Mouse (Mus musculus) forebrain, embryonic 10.5 days (tissue): ENCODE measurements around the gene Map3k3. TPM values are rescaled to one million over a fixed set of nuclear protein-coding genes. Genes with fewer than 3 reads are reported as not detected.

Experiments used
- DNase-seq: peaks from one replicate; pipeline ENCODE4 v3.0.0-alpha.2; 2017; ENCODE audit warnings: low spot score; ENCODE audit errors: extremely low spot score
- H3K27ac ChIP-seq: fragments of 300-500 bp; sonication (generic); 2 replicates; pipeline ENCODE4 v1.5.1; 2016; ENCODE audit warnings: mild to moderate bottlenecking
- H3K27me3 ChIP-seq: fragments of 300-500 bp; sonication (generic); 2 replicates; pipeline ENCODE4 v1.6.1; 2016; ENCODE audit warnings: mild to moderate bottlenecking; ENCODE audit not compliant: poor library complexity, severe bottlenecking
- H3K36me3 ChIP-seq: fragments of 300-500 bp; sonication (generic); replicated peaks from 2 replicates; pipeline ENCODE4 v1.6.1; 2016; ENCODE audit warnings: mild to moderate bottlenecking, moderate library complexity
- H3K4me1 ChIP-seq: fragments of 300-500 bp; sonication (generic); 2 replicates; pipeline ENCODE4 v1.6.1; 2016
- H3K4me3 ChIP-seq: fragments of 300-500 bp; sonication (generic); 2 replicates; pipeline ENCODE4 v1.5.1; 2016; ENCODE audit warnings: mild to moderate bottlenecking, moderate library complexity
- H3K9me3 ChIP-seq: fragments of 300-500 bp; sonication (generic); 2 replicates; pipeline ENCODE4 v1.6.1; 2016; ENCODE audit warnings: mild to moderate bottlenecking, moderate library complexity
- WGBS: fragments of 180-500 bp; shearing (Covaris S2); methylation state at CpG from one replicate; pipeline ENCODE4 v1.1.7; 2016; 5-methylcytosine and 5-hydroxymethylcytosine counted together
- polyA plus RNA-seq: library from polyadenylated mRNA; unstranded; fragments of >200 nt; fragmentation: Nextera tagmentation; extraction: Ambion mirVana; gene quantifications from 2 replicates; pipeline ENCODE4 v1.2.1, GENCODE M21; 2016

Map3k3 gene
- polyA plus RNA-seq, 1 experiment from 2014 or later, result 16.1 TPM

- Histone ChIP-seq H3K36me3 (peaks cover 68% of the 10 kb centered on the region), H3K4me1 (peaks cover 16% of the 10 kb centered on the region), H3K4me3 (no peak overlapping the region), H3K27ac (no peak overlapping the region), H3K9me3 (no peaks in the 10 kb centered on the region), H3K27me3 (no peaks in the 10 kb centered on the region)
- 91% methylated on average over 16 of the region's 16 CpGs for WGBS
- no peak for DNase-seq
These were observed 80.3 kb downstream of the Map3k3 start for GRCm38 (mm10) chr11:106164601-106165180.

DNA sequence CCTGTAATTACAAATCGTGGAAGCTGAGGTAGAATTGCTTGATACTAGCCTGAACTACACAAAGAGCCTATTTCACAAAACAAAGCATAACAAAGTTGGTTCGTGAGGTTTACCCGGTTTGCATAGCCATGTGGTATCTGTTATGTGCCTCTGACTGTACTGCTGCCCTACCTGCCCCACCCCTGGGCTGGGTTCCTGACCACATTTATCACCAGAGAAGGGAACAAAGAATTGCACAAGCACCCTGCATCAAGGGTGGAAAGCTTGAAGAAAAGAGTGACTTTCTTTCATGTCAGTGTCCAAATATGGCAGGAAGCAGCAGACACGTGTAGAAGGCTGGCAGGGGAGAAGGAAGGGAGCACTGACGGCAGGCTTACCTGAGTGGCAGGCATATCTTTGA is 83.0 kb downstream of the Map3k3 start:
- Histone ChIP-seq H3K27me3 (no peaks in the 10 kb centered on the region), H3K9me3 (no peaks in the 10 kb centered on the region), H3K27ac (no peak overlapping the region), H3K4me3 (no peak overlapping the region), H3K36me3 (peaks cover 82% of the 10 kb centered on the region), H3K4me1 (no peaks in the 10 kb centered on the region; the same call in 1 of the 2 replicates)
- WGBS, result 86% methylated on average over 5 of the region's 5 CpGs
- DNase-seq, result no peak

GRCm38 (mm10) chr11:106170807-106171206 is 86.4 kb downstream of the Map3k3 start:
- no peak overlapping the region for H3K4me3 ChIP-seq
- 78% methylated on average over 7 of the region's 7 CpGs for WGBS
- H3K4me1 ChIP-seq, result no peaks in the 10 kb centered on the region
- no peak for DNase-seq
- H3K36me3 ChIP-seq, result peaks cover 62% of the 10 kb centered on the region
- H3K27me3 ChIP-seq, result no peaks in the 10 kb centered on the region
- no peak overlapping the region for H3K27ac ChIP-seq
- no peaks in the 10 kb centered on the region for H3K9me3 ChIP-seq

DNA sequence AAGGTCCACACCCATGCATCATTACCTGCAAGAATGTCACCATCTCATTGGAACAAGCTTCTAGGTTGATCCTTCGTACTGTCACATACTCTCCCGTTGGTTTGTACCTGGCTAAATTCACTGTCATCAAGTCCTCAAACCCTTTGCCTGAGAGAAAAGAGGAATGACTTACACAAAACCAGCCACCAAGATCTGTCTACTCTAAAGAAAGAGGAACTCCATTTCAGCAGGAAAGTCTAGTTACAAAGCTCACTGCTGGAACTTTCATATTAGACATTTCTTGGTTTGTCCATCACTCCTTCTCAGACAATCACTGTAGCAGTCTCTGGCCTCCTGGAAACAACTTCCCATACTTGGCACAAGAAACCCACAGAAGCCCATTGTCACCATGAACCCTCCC is 88.8 kb downstream of the Map3k3 start:
- H3K27ac ChIP-seq, result no peak overlapping the region
- no peaks in the 10 kb centered on the region for H3K27me3 ChIP-seq
- no peaks in the 10 kb centered on the region for H3K9me3 ChIP-seq
- no peak for DNase-seq
- peaks cover 37% of the 10 kb centered on the region for H3K36me3 ChIP-seq
- H3K4me3 ChIP-seq, result no peak overlapping the region
- H3K4me1 ChIP-seq, result no peaks in the 10 kb centered on the region
- WGBS, result 96% methylated on average over 2 of the region's 2 CpGs

- H3K27ac ChIP-seq, result no peak overlapping the region
- no peaks in the 10 kb centered on the region for H3K27me3 ChIP-seq
- peaks cover 33% of the 10 kb centered on the region for H3K36me3 ChIP-seq
- DNase-seq, result no peak
- H3K9me3 ChIP-seq, result no peaks in the 10 kb centered on the region
- no peaks in the 10 kb centered on the region for H3K4me1 ChIP-seq
- H3K4me3 ChIP-seq, result no peak overlapping the region
- 88% methylated on average over 5 of the region's 5 CpGs for WGBS
These were observed 90.0 kb downstream of the Map3k3 start for GRCm38 (mm10) chr11:106174372-106174771.

GRCm38 (mm10) chr11:106175081-106175480 is 90.7 kb downstream of the Map3k3 start:
- WGBS, result 78% methylated on average over 3 of the region's 3 CpGs
- H3K27ac ChIP-seq, result no peak overlapping the region
- H3K36me3 ChIP-seq, result peaks cover 29% of the 10 kb centered on the region
- 0 out of 2 replicates have a peak, but pooled peaks cover 4% of the 10 kb centered on the region for H3K4me1 ChIP-seq
- H3K4me3 ChIP-seq, result no peak overlapping the region
- no peaks in the 10 kb centered on the region for H3K27me3 ChIP-seq
- H3K9me3 ChIP-seq, result no peaks in the 10 kb centered on the region
- DNase-seq, result no peak

GRCm38 (mm10) chr11:106176372-106176771 is 92.0 kb downstream of the Map3k3 start:
- Histone ChIP-seq H3K4me3 (no peak overlapping the region), H3K4me1 (0 out of 2 replicates have a peak, but pooled peaks cover 4% of the 10 kb centered on the region), H3K27ac (no peak overlapping the region), H3K36me3 (peaks cover 23% of the 10 kb centered on the region), H3K27me3 (no peaks in the 10 kb centered on the region), H3K9me3 (no peaks in the 10 kb centered on the region)
- DNase-seq, result no peak
- WGBS, result 87% methylated on average over 5 of the region's 5 CpGs

- Histone ChIP-seq H3K36me3 (peaks cover 20% of the 10 kb centered on the region), H3K27ac (no peak overlapping the region), H3K9me3 (no peaks in the 10 kb centered on the region), H3K27me3 (no peaks in the 10 kb centered on the region), H3K4me1 (0 out of 2 replicates have a peak, but pooled peaks cover 4% of the 10 kb centered on the region), H3K4me3 (no peak overlapping the region)
- no peak for DNase-seq
- WGBS, result 82% methylated on average over 5 of the region's 5 CpGs
These were observed 93.8 kb downstream of the Map3k3 start for GRCm38 (mm10) chr11:106178036-106178782.

DNA sequence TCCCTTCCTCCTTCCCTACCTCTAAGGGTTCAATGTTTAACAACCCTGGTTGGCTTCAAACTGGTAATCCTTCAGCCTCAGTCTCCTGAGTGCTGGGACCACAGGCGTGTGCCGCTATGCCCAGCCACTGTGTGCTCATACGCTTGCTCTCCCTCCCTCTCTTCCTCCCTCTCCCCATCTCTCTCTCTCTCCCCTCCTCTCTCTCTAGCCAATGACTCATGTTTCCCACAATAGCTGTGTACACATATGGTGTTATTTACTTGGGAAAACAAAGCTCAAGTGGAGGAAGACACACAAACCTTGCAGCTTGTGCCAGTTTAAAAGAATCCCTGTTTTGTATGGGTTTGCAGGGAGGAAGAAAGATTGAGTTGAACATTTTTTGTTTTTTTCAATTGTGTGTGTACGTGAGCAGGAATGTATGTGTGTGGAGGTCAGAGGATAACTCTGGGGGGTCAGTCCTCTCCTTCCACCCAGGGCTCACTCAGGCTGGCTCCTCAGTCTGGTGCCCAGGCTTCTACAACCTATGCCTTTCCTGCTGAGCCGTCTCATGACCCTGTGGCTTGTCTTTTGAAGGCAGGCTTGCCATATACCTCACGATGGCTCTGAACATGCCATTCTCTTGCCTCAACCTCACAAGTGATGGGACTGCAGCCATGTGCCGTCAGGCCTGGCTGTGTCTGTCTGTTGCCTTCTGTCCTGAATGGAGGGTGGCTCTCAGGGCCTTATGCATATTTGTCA is 95.5 kb downstream of the Map3k3 start:
- no peak for DNase-seq
- 63% methylated on average over 7 of the region's 7 CpGs for WGBS

GRCm38 (mm10) chr11:106180449-106180801 is 96.0 kb downstream of the Map3k3 start:
- Histone ChIP-seq H3K27ac (no peak overlapping the region), H3K9me3 (no peaks in the 10 kb centered on the region), H3K4me1 (0 out of 2 replicates have a peak, but pooled peaks cover 4% of the 10 kb centered on the region), H3K36me3 (peaks cover 29% of the 10 kb centered on the region), H3K27me3 (no peaks in the 10 kb centered on the region), H3K4me3 (no peak overlapping the region)
- no peak for DNase-seq
- 86% methylated on average over 2 of the region's 2 CpGs for WGBS

More for the DNA sequence above, 95.5 kb downstream of the Map3k3 start:
- Histone ChIP-seq H3K27ac (no peak overlapping the region), H3K36me3 (peaks cover 25% of the 10 kb centered on the region), H3K4me3 (no peak overlapping the region), H3K27me3 (no peaks in the 10 kb centered on the region), H3K9me3 (no peaks in the 10 kb centered on the region), H3K4me1 (0 out of 2 replicates have a peak, but pooled peaks cover 4% of the 10 kb centered on the region)

GRCm38 (mm10) chr11:106187326-106187725 is 102.9 kb downstream of the Map3k3 start:
- WGBS, result 92% methylated on average over 4 of the region's 4 CpGs
- Histone ChIP-seq H3K4me3 (no peak overlapping the region), H3K9me3 (no peaks in the 10 kb centered on the region), H3K27me3 (no peaks in the 10 kb centered on the region), H3K36me3 (peaks cover 25% of the 10 kb centered on the region), H3K4me1 (peaks cover 5% of the 10 kb centered on the region), H3K27ac (no peak overlapping the region)
- no peak for DNase-seq

DNA sequence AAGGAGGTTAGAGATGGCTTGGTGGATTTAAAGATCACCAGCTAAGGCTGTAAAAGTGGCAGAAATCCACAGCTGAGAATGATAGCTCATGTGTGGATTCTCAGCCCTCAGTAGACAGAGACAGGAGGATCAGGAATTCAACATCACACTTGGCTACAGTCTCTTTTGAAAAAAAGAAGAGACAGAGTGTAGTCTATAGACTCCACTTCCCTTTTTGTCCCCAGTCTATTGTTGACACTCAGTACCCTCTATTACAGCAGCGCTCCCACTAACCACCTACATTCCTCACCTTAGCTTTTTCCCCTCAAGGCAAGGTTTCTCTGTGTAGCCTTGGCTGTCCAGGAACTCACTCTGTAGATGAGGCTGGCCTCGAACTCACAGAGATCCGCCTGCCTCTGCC is 107.3 kb downstream of the Map3k3 start:
- 95% methylated on average over 3 of the region's 3 CpGs for WGBS
- Histone ChIP-seq H3K27ac (no peak overlapping the region), H3K4me1 (peaks cover 21% of the 10 kb centered on the region), H3K4me3 (no peak overlapping the region; the same call in 1 of the 2 replicates), H3K36me3 (peaks cover 8% of the 10 kb centered on the region), H3K9me3 (no peaks in the 10 kb centered on the region), H3K27me3 (no peaks in the 10 kb centered on the region)
- no peak for DNase-seq

DNA sequence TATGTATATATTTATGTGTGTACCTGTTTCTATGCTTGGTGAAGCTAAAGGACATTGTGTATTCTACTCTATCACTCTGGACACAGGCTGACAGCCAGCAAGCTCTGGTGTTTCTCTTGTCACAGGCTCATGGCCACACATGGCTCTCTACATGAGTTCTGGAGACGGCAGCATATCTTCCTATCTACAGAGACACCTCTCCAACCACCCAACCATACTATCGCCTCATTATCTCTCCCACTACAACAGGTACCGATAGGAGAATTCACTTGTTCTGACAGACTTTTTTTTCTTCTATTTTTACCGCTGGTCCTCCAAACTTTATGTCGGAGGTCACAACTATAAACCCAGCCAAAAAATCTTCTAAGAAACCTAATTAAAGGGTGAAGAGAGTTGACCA is 107.8 kb downstream of the Map3k3 start:
- Histone ChIP-seq H3K27ac (no peak overlapping the region), H3K9me3 (no peaks in the 10 kb centered on the region), H3K27me3 (no peaks in the 10 kb centered on the region), H3K4me3 (peak overlapping the region; percentile 68), H3K4me1 (peaks cover 21% of the 10 kb centered on the region), H3K36me3 (peaks cover 12% of the 10 kb centered on the region)
- WGBS, result 91% methylated on average over 5 of the region's 5 CpGs
- DNase-seq, result no peak
